Mouse (Mus musculus) cerebellum, adult 2 months (tissue): ENCODE data around the gene Srpk2.

Experiments used
- CTCF ChIP-seq: fragments of 200-500 bp; IDR thresholded peaks from 2 replicates; pipeline ENCODE4 v1.5.1; 2011; ENCODE audit warnings: low read depth, mild to moderate bottlenecking, control low read depth, low read length, moderate library complexity, borderline replicate concordance; ENCODE audit not compliant: insufficient read depth
- POLR2A ChIP-seq: fragments of 200-500 bp; IDR thresholded peaks from 2 replicates; pipeline ENCODE4 v1.6.1; 2011; ENCODE audit warnings: low read length, control low read depth, borderline replicate concordance; ENCODE audit not compliant: insufficient read depth

DNA sequence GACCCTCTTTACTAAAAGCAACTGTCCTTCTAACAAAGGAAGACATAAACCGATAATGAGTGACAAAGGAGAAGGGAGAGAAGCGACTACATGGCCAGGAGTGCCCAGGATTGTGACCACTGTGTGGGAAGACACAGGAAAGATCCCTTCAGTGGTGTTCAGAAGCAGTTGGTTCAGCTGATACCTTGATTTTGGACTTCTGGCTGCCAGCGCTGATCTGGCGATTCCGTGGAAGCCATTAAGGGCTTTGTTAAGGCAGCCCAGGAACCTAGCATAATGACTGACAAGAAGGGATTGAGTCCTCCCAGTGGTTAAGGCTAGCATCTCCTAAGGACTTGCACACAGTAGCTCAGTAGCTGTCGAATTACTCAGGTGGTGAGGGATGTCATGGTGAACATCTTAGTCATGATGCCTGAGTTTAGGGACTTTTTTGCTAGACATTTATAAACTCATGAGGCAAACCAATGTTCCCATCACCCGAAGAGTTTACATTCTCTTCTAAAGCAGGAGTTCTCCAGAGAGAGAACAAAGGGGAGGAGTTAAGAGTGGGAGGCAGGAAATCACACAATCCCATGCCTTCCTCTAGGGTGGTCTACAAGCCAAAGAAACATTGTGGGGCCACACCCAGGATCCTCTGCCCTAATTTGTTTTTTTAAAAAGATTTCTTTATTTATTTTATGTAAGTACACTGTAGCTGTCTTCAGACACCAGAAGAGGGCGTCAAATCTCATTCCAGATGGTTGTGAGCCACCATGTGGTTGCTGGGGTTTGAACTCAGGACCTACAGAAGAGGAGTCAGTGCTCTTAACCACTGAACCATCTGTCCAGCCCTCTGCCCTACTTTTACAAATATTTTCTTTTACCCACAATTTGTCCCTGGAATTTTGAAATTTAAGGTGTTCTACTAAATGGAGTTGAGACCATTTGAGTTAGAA is 29.3 kb upstream of the Srpk2 start:
- no peak for TF ChIP-seq CTCF
- TF ChIP-seq POLR2A = no peak
